Mouse (Mus musculus) cerebellum, adult (tissue): ENCODE results near the gene Klk5.

Experiments used
- ATAC-seq: cut with Nextera tagmentation; 2 replicates; pipeline ENCODE4 v1.9.2; 2017; ENCODE audit warnings: mild to moderate bottlenecking, moderate library complexity, mixed read lengths; ENCODE audit not compliant: insufficient number of reproducible peaks, low FRiP score, low TSS enrichment

Klk5 gene

GRCm38 (mm10) chr7:43841701-43842100 is at the start of gene Klk5:
Gene Klk5, plus strand, starts transcription at chr7:43841971.
- no peak for ATAC-seq

GRCm38 (mm10) chr7:43796355-43796754 is 45.4 kb upstream of the Klk5 start:
- ATAC-seq: no peak

- ATAC-seq: no peak
Measured at GRCm38 (mm10) chr7:43797333-43797769, 44.4 kb upstream of the Klk5 start, which contains the start of gene Klk8. Gene Klk8, plus strand, starts transcription at chr7:43797577.

GRCm38 (mm10) chr7:43797844-43798462 is 43.8 kb upstream of the Klk5 start:
- no peak for ATAC-seq

GRCm38 (mm10) chr7:43799876-43800275 is 41.9 kb upstream of the Klk5 start:
- ATAC-seq: no peak

GRCm38 (mm10) chr7:43810994-43811393 is 30.8 kb upstream of the Klk5 start, which contains the start of gene Klk7:
Gene Klk7, plus strand, starts transcription at chr7:43811294.
- ATAC-seq: no peak

GRCm38 (mm10) chr7:43815211-43815610 is 26.6 kb upstream of the Klk5 start:
- ATAC-seq: no peak

GRCm38 (mm10) chr7:43816746-43817145 is 25.0 kb upstream of the Klk5 start:
- no peak for ATAC-seq

- no peak for ATAC-seq
Measured at GRCm38 (mm10) chr7:43821581-43821980, 20.2 kb upstream of the Klk5 start.

GRCm38 (mm10) chr7:43824199-43824598 is 17.6 kb upstream of the Klk5 start, which contains the start of gene Klk6:
Gene Klk6, plus strand, starts transcription at chr7:43824499.
- no peak for ATAC-seq

GRCm38 (mm10) chr7:43826056-43826455 is 15.7 kb upstream of the Klk5 start:
- no peak for ATAC-seq

- ATAC-seq: no peak
Measured at GRCm38 (mm10) chr7:43827706-43828105, 14.1 kb upstream of the Klk5 start.

- ATAC-seq: no peak
Measured at GRCm38 (mm10) chr7:43829006-43829405, 12.8 kb upstream of the Klk5 start.

GRCm38 (mm10) chr7:43843801-43844200 is 2.0 kb downstream of the Klk5 start:
- no peak for ATAC-seq

GRCm38 (mm10) chr7:43851616-43852015 is 9.8 kb downstream of the Klk5 start:
- ATAC-seq: no peak

GRCm38 (mm10) chr7:43854642-43855380 is 13.0 kb downstream of the Klk5 start:
- no peak for ATAC-seq

GRCm38 (mm10) chr7:43855709-43856108 is 13.9 kb downstream of the Klk5 start:
- no peak for ATAC-seq

- ATAC-seq: no peak
Measured at GRCm38 (mm10) chr7:43856307-43856706, 14.5 kb downstream of the Klk5 start.

- ATAC-seq: no peak
Measured at GRCm38 (mm10) chr7:43857501-43857900, 15.7 kb downstream of the Klk5 start.

GRCm38 (mm10) chr7:43860411-43860810 is 18.6 kb downstream of the Klk5 start:
- no peak for ATAC-seq

GRCm38 (mm10) chr7:43873237-43873636 is 31.5 kb downstream of the Klk5 start:
- no peak for ATAC-seq

- no peak for ATAC-seq
Measured at GRCm38 (mm10) chr7:43873674-43874073, 31.9 kb downstream of the Klk5 start.
